Mouse (Mus musculus) kidney, embryonic 16.5 days (tissue): Measurements from ENCODE around the gene Ifngr1. TPM values are rescaled to one million over a fixed set of nuclear protein-coding genes. Genes with fewer than 3 reads are reported as not detected.

ENCODE experiments used
- ATAC-seq: fragments of 200-750 bp; cut with Nextera tagmentation; 2 replicates; pipeline ENCODE4 v1.8.0; 2017; ENCODE audit warnings: moderate TSS enrichment; ENCODE audit not compliant: low FRiP score, low TSS enrichment
- H3K27ac ChIP-seq: fragments of 300-500 bp; sonication (generic); 2 replicates; pipeline ENCODE4 v1.5.1; 2014; ENCODE audit warnings: low read length
- H3K27me3 ChIP-seq: fragments of 300-500 bp; sonication (generic); 2 replicates; pipeline ENCODE4 v1.6.1; 2014; ENCODE audit warnings: low read length, control low read depth, mixed read lengths; ENCODE audit not compliant: insufficient read depth
- H3K36me3 ChIP-seq: fragments of 300-500 bp; sonication (generic); 2 replicates; pipeline ENCODE4 v1.6.1; 2014; ENCODE audit warnings: low read length, control low read depth, mixed read lengths; ENCODE audit not compliant: insufficient read depth
- H3K4me1 ChIP-seq: fragments of 300-500 bp; sonication (generic); 2 replicates; pipeline ENCODE4 v1.6.1; 2014; ENCODE audit warnings: low read length, control low read depth, mixed read lengths; ENCODE audit not compliant: insufficient read depth
- H3K4me2 ChIP-seq: fragments of 300-500 bp; sonication (generic); replicated peaks from 2 replicates; pipeline ENCODE4 v1.6.1; 2014; ENCODE audit warnings: low read depth, low read length
- H3K4me3 ChIP-seq: fragments of 300-500 bp; sonication (generic); 2 replicates; pipeline ENCODE4 v1.5.1; 2014; ENCODE audit warnings: mild to moderate bottlenecking, low read length
- H3K9ac ChIP-seq: fragments of 300-500 bp; sonication (generic); replicated peaks from 2 replicates; pipeline ENCODE4 v1.6.1; 2014; ENCODE audit warnings: low read length
- H3K9me3 ChIP-seq: fragments of 300-500 bp; sonication (generic); 2 replicates; pipeline ENCODE4 v1.6.1; 2016; ENCODE audit warnings: low read length, control low read depth
- WGBS: fragments of 180-500 bp; shearing (Covaris S2); extraction: QIAGEN DNeasy Blood & Tissue Kit; methylation state at CpG from one replicate; pipeline ENCODE4 v1.1.7; 2014; 5-methylcytosine and 5-hydroxymethylcytosine counted together
- polyA plus RNA-seq: library from polyadenylated mRNA; unstranded; fragments of >200 nt; fragmentation: Nextera tagmentation; extraction: Ambion mirVana; gene quantifications from 2 replicates; pipeline ENCODE4 v1.2.1, GENCODE M21; 2015

Ifngr1 gene
- polyA plus RNA-seq, 1 experiment from 2014 or later = 67.1 TPM

- H3K9ac ChIP-seq = no peak overlapping the region
- no peaks in the 10 kb centered on the region for H3K4me1 ChIP-seq
- H3K27me3 ChIP-seq = no peaks in the 10 kb centered on the region
- H3K27ac ChIP-seq = no peak overlapping the region
- ATAC-seq = no peak
- H3K4me2 ChIP-seq = no peak overlapping the region
- H3K4me3 ChIP-seq = no peak overlapping the region
- 85% methylated on average over 1 of the region's 1 CpGs for WGBS
- peaks cover 3% of the 10 kb centered on the region; the same call in 1 of the 2 replicates for H3K9me3 ChIP-seq
- H3K36me3 ChIP-seq = no peaks in the 10 kb centered on the region
Measured at GRCm38 (mm10) chr10:19584846-19585245, 6.9 kb upstream of the Ifngr1 start.

DNA sequence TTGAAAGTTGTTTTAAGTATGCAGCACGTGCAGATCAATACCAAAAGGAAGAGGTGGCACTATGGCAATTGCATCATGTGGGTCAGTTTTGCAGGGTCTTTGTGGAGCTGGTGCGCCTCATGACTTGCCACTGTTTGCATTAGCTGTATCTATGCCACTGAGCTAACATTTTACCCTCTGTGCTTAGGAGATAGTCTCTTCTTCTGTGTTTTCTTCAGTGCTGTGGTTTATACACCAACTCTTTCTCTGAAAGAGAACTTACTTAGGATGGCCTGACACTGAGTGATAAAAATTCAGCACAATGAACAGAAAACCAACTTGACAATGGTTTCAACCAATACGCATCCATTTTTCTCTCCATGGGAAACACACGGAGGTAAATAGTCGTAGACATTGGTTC is 5.9 kb upstream of the Ifngr1 start:
- no peaks in the 10 kb centered on the region for H3K36me3 ChIP-seq
- WGBS = 93% methylated on average over 5 of the region's 5 CpGs
- no peaks in the 10 kb centered on the region for H3K27me3 ChIP-seq
- no peak overlapping the region for H3K27ac ChIP-seq
- H3K9ac ChIP-seq = no peak overlapping the region
- H3K4me2 ChIP-seq = no peak overlapping the region
- H3K4me1 ChIP-seq = no peaks in the 10 kb centered on the region
- ATAC-seq = no peak
- no peak overlapping the region for H3K4me3 ChIP-seq
- H3K9me3 ChIP-seq = peaks cover 3% of the 10 kb centered on the region; the same call in 1 of the 2 replicates

GRCm38 (mm10) chr10:19587281-19587680 is 4.5 kb upstream of the Ifngr1 start:
- WGBS = 75% methylated on average over 3 of the region's 3 CpGs
- Histone ChIP-seq H3K36me3 (no peaks in the 10 kb centered on the region), H3K4me3 (no peak overlapping the region), H3K4me2 (no peak overlapping the region), H3K9me3 (peaks cover 3% of the 10 kb centered on the region; the same call in 1 of the 2 replicates), H3K27me3 (no peaks in the 10 kb centered on the region), H3K9ac (no peak overlapping the region), H3K27ac (no peak overlapping the region), H3K4me1 (no peaks in the 10 kb centered on the region)
- ATAC-seq = no peak

DNA sequence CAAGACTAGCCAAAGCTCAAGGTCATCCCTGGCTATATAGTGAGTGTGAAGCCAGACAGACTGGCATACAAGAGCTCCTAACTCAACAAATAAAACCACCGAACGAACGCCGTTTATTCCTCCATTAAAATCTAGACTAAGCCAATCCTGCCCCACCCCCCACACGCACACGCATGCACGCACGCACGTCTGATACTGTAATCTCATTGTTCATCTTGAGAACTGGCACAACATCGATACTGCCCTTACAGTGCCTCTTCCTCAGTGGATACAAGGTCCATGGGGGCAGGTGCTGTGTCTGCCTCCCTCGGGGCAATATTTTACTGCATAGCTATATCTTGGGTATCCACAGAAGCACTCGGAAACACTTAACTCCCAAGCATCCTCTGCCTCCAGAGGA is 2.1 kb upstream of the Ifngr1 start:
- H3K9ac ChIP-seq = no peak overlapping the region
- no peak for ATAC-seq
- no peak overlapping the region for H3K4me2 ChIP-seq
- no peak overlapping the region for H3K4me3 ChIP-seq
- 87% methylated on average over 12 of the region's 12 CpGs for WGBS
- H3K27me3 ChIP-seq = no peaks in the 10 kb centered on the region
- H3K4me1 ChIP-seq = peaks cover 21% of the 10 kb centered on the region
- peaks cover 3% of the 10 kb centered on the region; the same call in 1 of the 2 replicates for H3K9me3 ChIP-seq
- H3K27ac ChIP-seq = no peak overlapping the region
- H3K36me3 ChIP-seq = no peaks in the 10 kb centered on the region

GRCm38 (mm10) chr10:19591286-19591640 is 486 bp upstream of the Ifngr1 start:
- peak overlapping the region; percentile 33; the same call in 1 of the 2 replicates for H3K9ac ChIP-seq
- H3K36me3 ChIP-seq = no peaks in the 10 kb centered on the region
- peak overlapping the region; percentile 75 for H3K4me2 ChIP-seq
- H3K27me3 ChIP-seq = no peaks in the 10 kb centered on the region
- ATAC-seq = no peak
- H3K4me1 ChIP-seq = peaks cover 22% of the 10 kb centered on the region
- 0 out of 2 replicates have a peak overlapping the region, but pooled peaks have one; percentile 9 for H3K27ac ChIP-seq
- peak overlapping the region; percentile 79 for H3K4me3 ChIP-seq
- 20% methylated on average over 6 of the region's 6 CpGs for WGBS
- 0 out of 2 replicates have a peak, but pooled peaks cover under 1% of the 10 kb centered on the region for H3K9me3 ChIP-seq

GRCm38 (mm10) chr10:19592556-19592955 is 807 bp downstream of the Ifngr1 start:
- no peaks in the 10 kb centered on the region for H3K27me3 ChIP-seq
- H3K4me3 ChIP-seq = peak overlapping the region; percentile 79
- H3K27ac ChIP-seq = peak overlapping the region; percentile 90; the same call in 1 of the 2 replicates
- 1% methylated on average over 3 of the region's 3 CpGs for WGBS
- no peaks in the 10 kb centered on the region for H3K36me3 ChIP-seq
- ATAC-seq = no peak
- no peaks in the 10 kb centered on the region for H3K9me3 ChIP-seq
- H3K4me2 ChIP-seq = peak overlapping the region; percentile 75
- peaks cover 22% of the 10 kb centered on the region for H3K4me1 ChIP-seq
- peak overlapping the region; percentile 92 for H3K9ac ChIP-seq

DNA sequence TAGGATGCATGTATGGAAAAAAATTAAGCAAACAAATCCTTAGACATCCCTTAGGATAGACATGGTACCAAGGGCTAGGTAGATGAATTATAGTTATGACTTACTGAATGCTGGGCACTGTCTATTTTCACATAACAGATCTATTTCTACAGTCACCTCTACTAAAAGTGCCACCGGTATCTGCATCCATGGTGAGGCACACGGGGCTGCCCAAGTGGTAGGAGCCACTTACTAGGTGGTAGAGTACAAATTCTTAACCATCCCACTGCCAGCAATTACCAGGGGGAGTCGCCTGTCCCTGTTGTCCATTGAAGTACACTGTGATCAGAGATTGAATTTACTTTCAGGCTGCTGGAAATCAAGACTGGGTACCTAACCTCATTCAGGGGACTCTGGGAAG is 1.5 kb downstream of the Ifngr1 start:
- peak overlapping the region; percentile 29 for H3K4me2 ChIP-seq
- no peak overlapping the region for H3K27ac ChIP-seq
- H3K4me3 ChIP-seq = peak overlapping the region; percentile 6; the same call in 1 of the 2 replicates
- H3K27me3 ChIP-seq = no peaks in the 10 kb centered on the region
- H3K4me1 ChIP-seq = peaks cover 22% of the 10 kb centered on the region
- no peaks in the 10 kb centered on the region for H3K9me3 ChIP-seq
- ATAC-seq = no peak
- H3K9ac ChIP-seq = no peak overlapping the region
- peaks cover 2% of the 10 kb centered on the region; the same call in 1 of the 2 replicates for H3K36me3 ChIP-seq
- 83% methylated on average over 3 of the region's 3 CpGs for WGBS

DNA sequence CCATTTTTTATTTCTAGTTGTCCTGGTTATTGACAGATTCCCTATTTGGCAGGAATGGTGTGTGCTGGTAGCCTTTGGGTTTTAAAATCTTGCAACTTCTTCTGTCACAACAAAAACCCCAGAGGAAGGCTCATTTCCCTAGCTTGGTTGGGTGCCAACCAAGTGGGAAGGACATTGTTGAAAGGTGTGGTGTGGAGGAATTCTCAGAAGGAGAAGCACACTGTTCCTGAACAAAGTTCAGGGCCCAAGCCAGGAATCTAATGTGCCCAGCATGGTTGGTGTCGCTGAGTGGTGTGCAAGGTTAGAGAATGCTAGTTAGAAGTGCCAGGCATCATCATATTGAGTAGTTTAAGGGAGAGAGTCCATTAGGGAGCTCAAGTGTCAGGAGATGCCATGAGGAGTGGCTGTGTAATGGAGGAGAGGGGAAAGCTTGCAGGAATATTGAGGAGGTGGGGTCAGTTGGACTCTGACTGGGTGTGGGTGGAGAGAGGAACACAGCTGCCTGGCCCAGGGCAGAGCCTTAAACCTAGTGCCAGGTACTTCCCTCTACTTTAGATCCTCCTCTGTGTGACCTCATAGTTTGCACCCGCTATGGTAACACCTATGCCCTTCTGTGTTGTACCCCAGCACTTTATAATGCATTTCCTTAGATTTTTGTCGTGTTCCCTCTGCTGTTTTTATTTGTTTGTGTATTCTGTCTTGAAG is 2.6 kb downstream of the Ifngr1 start:
- WGBS = 74% methylated on average over 3 of the region's 3 CpGs
- Histone ChIP-seq H3K4me1 (peaks cover 27% of the 10 kb centered on the region), H3K9ac (no peak overlapping the region), H3K4me3 (no peak overlapping the region), H3K27me3 (no peaks in the 10 kb centered on the region), H3K4me2 (0 out of 2 replicates have a peak overlapping the region, but pooled peaks have one; percentile 15), H3K9me3 (no peaks in the 10 kb centered on the region), H3K36me3 (peaks cover 13% of the 10 kb centered on the region), H3K27ac (no peak overlapping the region)
- ATAC-seq = no peak

DNA sequence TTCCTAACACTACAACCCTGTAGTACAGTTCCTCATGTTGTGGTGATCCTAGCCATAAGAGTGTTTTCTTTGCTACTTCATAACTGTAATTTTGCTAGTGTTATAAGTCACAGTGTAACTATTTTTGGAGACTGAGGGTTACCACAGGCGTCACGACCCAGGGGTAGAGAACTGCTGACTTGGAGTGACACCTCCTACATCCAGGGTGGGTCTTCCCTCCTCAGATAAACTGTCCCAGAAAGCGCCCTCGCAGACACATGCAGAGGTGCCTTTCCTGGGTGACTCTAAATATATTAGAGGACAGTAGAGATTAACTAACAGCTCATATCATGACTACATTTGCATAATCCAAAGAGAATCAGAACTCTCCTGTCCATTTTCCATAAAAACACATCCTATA is 5.1 kb downstream of the Ifngr1 start:
- no peak overlapping the region for H3K9ac ChIP-seq
- H3K36me3 ChIP-seq = peaks cover 26% of the 10 kb centered on the region
- no peak overlapping the region for H3K27ac ChIP-seq
- no peak overlapping the region for H3K4me3 ChIP-seq
- H3K4me1 ChIP-seq = peaks cover 27% of the 10 kb centered on the region
- ATAC-seq = no peak
- no peak overlapping the region for H3K4me2 ChIP-seq
- H3K9me3 ChIP-seq = peaks cover 4% of the 10 kb centered on the region
- 86% methylated on average over 4 of the region's 4 CpGs for WGBS
- H3K27me3 ChIP-seq = no peaks in the 10 kb centered on the region

DNA sequence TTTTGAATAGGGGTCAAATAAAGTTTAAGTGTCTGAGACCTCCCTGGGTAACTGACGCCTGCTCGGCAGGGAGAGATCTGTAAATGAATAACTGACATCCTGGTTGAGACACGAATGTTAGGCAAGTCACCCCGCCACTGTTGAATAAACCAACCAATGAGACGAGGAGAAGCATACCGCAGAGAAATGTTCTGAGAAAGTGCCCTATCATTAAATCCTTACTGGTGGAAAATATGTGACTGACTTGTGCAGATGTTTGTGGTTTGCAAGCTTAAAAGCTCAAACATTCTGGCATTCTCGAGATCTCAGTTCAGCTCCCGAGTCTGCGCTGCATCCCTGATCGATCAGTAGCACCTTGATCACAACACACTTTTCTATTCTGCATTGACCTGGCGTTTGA is 6.3 kb downstream of the Ifngr1 start:
- Histone ChIP-seq H3K4me2 (no peak overlapping the region), H3K4me3 (no peak overlapping the region), H3K9me3 (peaks cover 4% of the 10 kb centered on the region), H3K9ac (no peak overlapping the region), H3K4me1 (peaks cover 21% of the 10 kb centered on the region), H3K36me3 (peaks cover 37% of the 10 kb centered on the region), H3K27ac (peak overlapping the region; percentile 72), H3K27me3 (no peaks in the 10 kb centered on the region)
- ATAC-seq = peak; percentile 86
- 68% methylated on average over 11 of the region's 11 CpGs for WGBS
